Mouse (Mus musculus) limb, embryonic 15.5 days (tissue): ENCODE data around the gene Inpp5d. TPM values are rescaled to one million over a fixed set of nuclear protein-coding genes. Genes with fewer than 3 reads are reported as not detected.

ENCODE experiments used
- ATAC-seq: fragments of 200-750 bp; cut with Nextera tagmentation; 2 replicates; pipeline ENCODE4 v1.8.0; 2017; ENCODE audit warnings: low read depth, moderate TSS enrichment; ENCODE audit not compliant: insufficient number of reproducible peaks, low FRiP score, low TSS enrichment
- H3K27ac ChIP-seq: fragments of 300-500 bp; sonication (generic); 2 replicates; pipeline ENCODE4 v1.5.1; 2015; ENCODE audit warnings: moderate library complexity, mild to moderate bottlenecking, inconsistent platforms
- H3K27me3 ChIP-seq: fragments of 300-500 bp; sonication (generic); 2 replicates; pipeline ENCODE4 v1.6.1; 2015; ENCODE audit warnings: inconsistent platforms
- H3K36me3 ChIP-seq: fragments of 300-500 bp; sonication (generic); 2 replicates; pipeline ENCODE4 v1.6.1; 2015; ENCODE audit warnings: inconsistent platforms
- H3K4me1 ChIP-seq: fragments of 300-500 bp; sonication (generic); 2 replicates; pipeline ENCODE4 v1.6.1; 2015; ENCODE audit warnings: inconsistent platforms
- H3K4me2 ChIP-seq: fragments of 300-500 bp; sonication (generic); 2 replicates; pipeline ENCODE4 v1.6.1; 2015; ENCODE audit warnings: mild to moderate bottlenecking, inconsistent platforms
- H3K4me3 ChIP-seq: fragments of 300-500 bp; sonication (generic); 2 replicates; pipeline ENCODE4 v1.5.1; 2015; ENCODE audit warnings: mild to moderate bottlenecking, inconsistent platforms
- H3K9ac ChIP-seq: fragments of 300-500 bp; sonication (generic); 2 replicates; pipeline ENCODE4 v1.6.1; 2015; ENCODE audit warnings: inconsistent platforms
- H3K9me3 ChIP-seq: fragments of 300-500 bp; sonication (generic); 2 replicates; pipeline ENCODE4 v1.6.1; 2016; ENCODE audit warnings: inconsistent platforms
- WGBS: fragments of 180-500 bp; shearing (Covaris S2); methylation state at CpG from one replicate; pipeline ENCODE4 v1.1.7; 2015; 5-methylcytosine and 5-hydroxymethylcytosine counted together
- polyA plus RNA-seq: library from polyadenylated mRNA; unstranded; fragments of >200 nt; fragmentation: Nextera tagmentation; extraction: Ambion mirVana; gene quantifications from 2 replicates; pipeline ENCODE4 v1.2.1, GENCODE M21; 2015

Inpp5d gene
- polyA plus RNA-seq: 7.2 and 8.8 TPM in 2 replicates

DNA sequence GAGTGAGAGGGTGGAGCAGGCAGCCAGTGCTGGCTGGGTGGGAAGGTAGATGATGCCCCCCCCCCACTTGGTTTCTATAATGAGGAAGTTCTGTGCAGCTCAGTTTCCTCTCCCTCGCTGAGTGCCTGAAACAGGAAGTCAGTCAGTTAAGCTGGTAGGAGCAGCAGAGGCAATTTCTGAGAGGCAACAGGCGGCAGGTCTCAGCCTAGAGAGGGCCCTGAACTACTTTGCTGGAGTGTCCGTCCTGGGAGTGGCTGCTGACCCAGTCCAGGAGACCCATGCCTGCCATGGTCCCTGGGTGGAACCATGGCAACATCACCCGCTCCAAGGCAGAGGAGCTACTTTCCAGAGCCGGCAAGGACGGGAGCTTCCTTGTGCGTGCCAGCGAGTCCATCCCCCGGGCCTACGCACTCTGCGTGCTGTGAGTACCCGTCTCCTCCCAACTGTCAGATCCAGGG lies at the start of gene Inpp5d:
Gene Inpp5d, plus strand, starts transcription at position 102 of the 458 bp plus-strand sequence.
- no peak for ATAC-seq
- peak within 1 kb of the TSS; percentile 16 for H3K4me3 ChIP-seq
- H3K9me3 ChIP-seq: no peaks in the 10 kb centered on the region
- WGBS: 75% methylated on average over 12 of the region's 12 CpGs
- no peaks in the 10 kb centered on the region for H3K4me1 ChIP-seq
- H3K4me2 ChIP-seq: 0 out of 2 replicates have a peak within 1 kb of the TSS, but pooled peaks have one; percentile 10
- no peaks in the 10 kb centered on the region for H3K27me3 ChIP-seq
- H3K27ac ChIP-seq: 0 out of 2 replicates have a peak within 1 kb of the TSS, but pooled peaks have one; percentile 23
- no peak within 1 kb of the TSS for H3K9ac ChIP-seq
- H3K36me3 ChIP-seq: no peaks in the 10 kb centered on the region

DNA sequence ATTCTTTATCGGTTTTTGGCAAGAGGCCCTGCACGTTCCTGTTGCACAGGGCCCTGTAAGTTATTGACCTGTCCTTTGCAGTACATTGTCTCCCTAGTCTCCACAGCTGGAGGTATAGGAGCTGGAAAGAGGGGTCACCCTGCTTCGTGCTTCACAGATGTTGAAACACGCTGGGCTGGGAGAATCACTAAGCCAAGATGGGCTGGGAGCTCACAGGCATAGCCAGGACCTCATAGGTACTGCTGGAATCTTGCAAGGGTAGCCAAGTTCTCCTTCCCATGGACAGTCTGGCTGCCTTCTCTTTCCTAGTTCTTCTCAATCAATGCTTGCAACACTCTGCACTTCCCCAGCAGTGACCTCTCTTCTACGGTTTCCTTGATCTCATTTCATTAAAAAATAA lies 46.9 kb upstream of the Inpp5d start:
- no peak overlapping the region for H3K4me3 ChIP-seq
- no peaks in the 10 kb centered on the region for H3K27me3 ChIP-seq
- no peaks in the 10 kb centered on the region for H3K36me3 ChIP-seq
- peaks cover 18% of the 10 kb centered on the region for H3K4me1 ChIP-seq
- 71% methylated on average over 5 of the region's 5 CpGs for WGBS
- H3K27ac ChIP-seq: no peak overlapping the region
- ATAC-seq: no peak
- H3K4me2 ChIP-seq: no peak overlapping the region
- H3K9me3 ChIP-seq: no peaks in the 10 kb centered on the region
- no peak overlapping the region for H3K9ac ChIP-seq

DNA sequence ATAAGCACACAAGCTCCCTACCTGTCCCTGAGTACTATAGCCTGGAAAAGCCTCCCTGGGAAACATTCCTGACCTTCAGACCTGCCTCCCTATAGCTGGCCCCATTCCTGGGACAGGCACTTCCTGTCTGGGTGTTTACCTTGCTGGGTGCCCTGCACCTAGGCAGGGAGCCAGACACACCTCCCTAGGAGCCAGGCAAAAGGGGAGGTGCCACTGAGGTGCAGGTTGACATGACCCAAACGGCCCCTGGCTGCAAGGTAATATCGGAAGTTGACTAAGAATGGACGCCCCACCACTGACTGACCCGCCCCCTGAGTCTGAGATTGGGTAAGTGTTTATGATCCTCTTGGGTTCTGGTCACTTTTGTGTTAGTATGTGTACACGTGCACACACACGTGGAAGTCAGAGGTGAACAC lies 46.3 kb upstream of the Inpp5d start, which contains the start of gene Ngef:
Gene Ngef, minus strand, starts transcription at position 71 of the 416 bp plus-strand sequence.
- WGBS: 56% methylated on average over 6 of the region's 6 CpGs
- Histone ChIP-seq H3K27ac (no peak within 1 kb of the TSS), H3K9ac (no peak within 1 kb of the TSS)

DNA sequence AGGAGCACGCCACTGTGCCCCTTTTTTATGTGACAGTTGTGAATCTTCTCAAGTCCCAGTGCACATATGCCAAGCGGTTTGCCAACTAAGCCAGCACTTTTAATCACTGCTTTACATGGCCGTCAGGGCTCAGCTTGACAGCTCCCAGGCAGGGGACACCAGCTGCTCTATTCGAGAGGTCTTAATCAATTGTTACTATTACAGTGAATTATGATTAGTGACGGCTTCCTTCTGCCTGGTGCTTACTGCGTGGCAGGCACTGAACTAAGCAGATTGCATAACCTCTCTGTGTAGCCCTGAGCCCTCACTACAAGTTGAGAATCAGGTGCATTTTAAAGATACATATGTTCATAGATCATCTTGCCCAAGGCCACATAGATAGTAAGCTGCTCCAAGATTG lies 45.8 kb upstream of the Inpp5d start:
- WGBS: 48% methylated on average over 6 of the region's 6 CpGs
- Histone ChIP-seq H3K9me3 (no peaks in the 10 kb centered on the region), H3K4me2 (no peak overlapping the region), H3K4me3 (no peak overlapping the region), H3K27ac (no peak overlapping the region), H3K27me3 (no peaks in the 10 kb centered on the region), H3K4me1 (peaks cover 18% of the 10 kb centered on the region), H3K9ac (no peak overlapping the region), H3K36me3 (no peaks in the 10 kb centered on the region)
- ATAC-seq: no peak

More for the DNA sequence above, 46.3 kb upstream of the Inpp5d start, which contains the start of gene Ngef:
- H3K4me2 ChIP-seq: no peak within 1 kb of the TSS
- H3K4me1 ChIP-seq: peaks cover 18% of the 10 kb centered on the region
- ATAC-seq: no peak
- no peak within 1 kb of the TSS for H3K4me3 ChIP-seq
- no peaks in the 10 kb centered on the region for H3K9me3 ChIP-seq
- no peaks in the 10 kb centered on the region for H3K27me3 ChIP-seq
- H3K36me3 ChIP-seq: no peaks in the 10 kb centered on the region

DNA sequence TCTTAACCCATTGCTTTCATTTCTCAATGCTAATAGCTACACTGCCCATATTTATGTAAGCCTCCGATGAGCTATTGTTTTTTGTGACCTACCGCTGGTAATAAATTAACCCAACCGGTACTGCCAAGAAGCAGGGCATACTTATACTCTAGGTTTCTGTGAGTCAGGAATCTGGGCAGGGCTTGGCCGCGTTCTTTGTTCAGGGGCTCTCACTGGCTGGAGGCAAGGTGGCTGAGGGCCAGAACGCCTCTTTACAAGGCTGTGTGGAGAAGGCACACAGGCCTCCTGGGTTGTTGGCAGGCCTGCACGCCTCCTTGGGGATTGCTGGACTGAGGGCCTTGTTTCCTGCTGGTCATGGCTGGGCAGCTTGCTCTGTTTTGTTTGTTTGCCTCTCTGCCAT lies 45.3 kb upstream of the Inpp5d start:
- no peak overlapping the region for H3K27ac ChIP-seq
- 40% methylated on average over 7 of the region's 7 CpGs for WGBS
- H3K9ac ChIP-seq: no peak overlapping the region
- H3K9me3 ChIP-seq: no peaks in the 10 kb centered on the region
- ATAC-seq: 0 out of 2 replicates have a peak, but pooled peaks have one; percentile 55
- no peak overlapping the region for H3K4me2 ChIP-seq
- no peak overlapping the region for H3K4me3 ChIP-seq
- no peaks in the 10 kb centered on the region for H3K27me3 ChIP-seq
- peaks cover 18% of the 10 kb centered on the region for H3K4me1 ChIP-seq
- no peaks in the 10 kb centered on the region for H3K36me3 ChIP-seq

DNA sequence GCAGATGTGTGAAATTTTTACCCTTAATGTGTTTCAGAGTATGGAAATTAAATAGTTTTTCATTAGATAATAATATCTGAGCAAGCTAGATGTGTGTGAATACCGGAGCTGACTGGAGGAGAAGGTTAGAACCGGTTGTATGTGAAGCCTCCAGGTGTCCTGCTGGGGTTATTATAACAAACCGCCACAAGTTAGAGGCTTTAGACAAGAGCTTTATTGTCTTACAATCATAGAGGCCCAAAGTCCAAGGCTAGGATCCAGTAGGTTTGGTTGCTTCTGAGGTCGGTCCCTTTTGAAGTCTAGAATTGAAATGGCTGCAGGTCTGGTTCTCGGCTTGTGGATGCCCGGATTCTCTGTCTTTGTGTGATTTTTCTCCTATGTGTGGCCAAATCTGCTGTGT lies 41.1 kb upstream of the Inpp5d start:
- Histone ChIP-seq H3K9me3 (no peaks in the 10 kb centered on the region), H3K4me2 (no peak overlapping the region), H3K9ac (no peak overlapping the region), H3K36me3 (no peaks in the 10 kb centered on the region), H3K27me3 (0 out of 2 replicates have a peak, but pooled peaks cover 2% of the 10 kb centered on the region), H3K4me3 (no peak overlapping the region), H3K4me1 (peaks cover 14% of the 10 kb centered on the region), H3K27ac (no peak overlapping the region)
- WGBS: 84% methylated on average over 6 of the region's 6 CpGs
- no peak for ATAC-seq

DNA sequence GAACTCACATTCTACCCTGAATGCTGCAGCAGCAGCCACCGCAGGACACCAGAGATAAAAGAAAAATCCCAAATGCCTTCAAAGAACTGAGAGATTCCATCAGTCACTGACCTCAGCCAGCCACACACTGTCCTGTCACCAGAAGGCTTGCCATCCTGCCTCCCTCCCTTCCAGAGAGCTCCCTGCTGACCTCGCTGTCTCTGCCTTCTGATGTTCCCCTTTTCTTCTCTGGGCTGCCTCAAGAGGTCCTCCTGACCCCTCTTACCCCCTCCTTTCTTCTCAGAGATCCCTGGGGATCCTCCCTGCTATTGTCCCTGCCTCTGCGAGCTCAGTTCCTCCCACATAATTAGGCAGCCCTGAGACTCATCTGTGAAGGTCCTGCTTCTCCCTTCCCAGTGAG lies 39.3 kb upstream of the Inpp5d start:
- WGBS: 20% methylated on average over 3 of the region's 3 CpGs
- ATAC-seq: no peak
- no peak overlapping the region for H3K4me3 ChIP-seq

DNA sequence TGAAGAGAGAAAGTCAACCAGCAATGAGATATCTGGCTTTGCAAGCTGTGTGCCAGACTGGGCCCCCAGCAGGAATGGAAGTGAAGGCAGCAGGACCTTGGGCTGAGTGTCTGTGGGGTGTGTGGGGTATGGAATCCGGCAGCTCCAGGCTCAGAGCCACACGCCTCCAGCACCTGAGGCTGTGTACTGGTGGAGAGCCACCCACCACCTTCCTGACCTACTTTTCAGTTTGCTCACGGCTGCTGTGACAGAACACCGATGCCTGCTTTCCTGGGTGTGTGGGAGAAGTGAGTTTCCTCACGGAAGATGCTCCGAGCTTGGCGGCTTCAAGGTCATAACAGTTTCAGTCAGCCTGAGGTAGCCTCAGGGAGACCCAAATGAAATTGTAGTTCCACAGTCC lies 30.9 kb upstream of the Inpp5d start:
- WGBS: 81% methylated on average over 7 of the region's 7 CpGs
- H3K4me1 ChIP-seq: no peaks in the 10 kb centered on the region
- no peak overlapping the region for H3K4me2 ChIP-seq
- no peaks in the 10 kb centered on the region for H3K36me3 ChIP-seq
- no peak overlapping the region for H3K27ac ChIP-seq
- H3K4me3 ChIP-seq: no peak overlapping the region
- H3K27me3 ChIP-seq: no peaks in the 10 kb centered on the region
- ATAC-seq: no peak
- no peak overlapping the region for H3K9ac ChIP-seq
- no peaks in the 10 kb centered on the region for H3K9me3 ChIP-seq

More for the DNA sequence above, 39.3 kb upstream of the Inpp5d start:
- H3K36me3 ChIP-seq: no peaks in the 10 kb centered on the region
- H3K27ac ChIP-seq: no peak overlapping the region
- H3K9ac ChIP-seq: no peak overlapping the region
- no peaks in the 10 kb centered on the region for H3K9me3 ChIP-seq
- H3K27me3 ChIP-seq: 0 out of 2 replicates have a peak, but pooled peaks cover 2% of the 10 kb centered on the region
- no peaks in the 10 kb centered on the region for H3K4me1 ChIP-seq
- H3K4me2 ChIP-seq: no peak overlapping the region

DNA sequence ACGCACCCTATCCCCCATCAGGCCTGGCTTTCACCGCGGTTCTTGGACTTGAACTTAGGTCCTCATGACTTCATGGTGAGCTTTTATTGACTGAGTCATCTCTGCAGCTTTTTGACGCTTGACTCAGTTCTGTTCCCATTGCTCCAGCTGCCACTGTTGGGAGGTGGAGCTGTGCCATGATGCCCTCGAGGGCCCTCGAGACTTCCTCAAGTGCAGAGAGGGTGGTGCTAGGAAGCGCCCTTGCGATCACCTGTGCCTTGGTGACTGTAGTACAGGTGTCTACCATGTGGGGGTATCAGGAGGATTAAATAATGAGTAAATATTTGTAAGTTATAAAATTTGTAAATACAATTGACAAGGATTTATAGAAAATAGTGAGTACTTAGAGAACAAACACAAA lies 30.1 kb upstream of the Inpp5d start:
- no peaks in the 10 kb centered on the region for H3K27me3 ChIP-seq
- 81% methylated on average over 8 of the region's 8 CpGs for WGBS
- no peak overlapping the region for H3K27ac ChIP-seq
- no peaks in the 10 kb centered on the region for H3K9me3 ChIP-seq
- no peaks in the 10 kb centered on the region for H3K36me3 ChIP-seq
- no peak overlapping the region for H3K4me2 ChIP-seq
- no peak overlapping the region for H3K9ac ChIP-seq
- H3K4me1 ChIP-seq: 0 out of 2 replicates have a peak, but pooled peaks cover 2% of the 10 kb centered on the region
- ATAC-seq: no peak
- H3K4me3 ChIP-seq: no peak overlapping the region

DNA sequence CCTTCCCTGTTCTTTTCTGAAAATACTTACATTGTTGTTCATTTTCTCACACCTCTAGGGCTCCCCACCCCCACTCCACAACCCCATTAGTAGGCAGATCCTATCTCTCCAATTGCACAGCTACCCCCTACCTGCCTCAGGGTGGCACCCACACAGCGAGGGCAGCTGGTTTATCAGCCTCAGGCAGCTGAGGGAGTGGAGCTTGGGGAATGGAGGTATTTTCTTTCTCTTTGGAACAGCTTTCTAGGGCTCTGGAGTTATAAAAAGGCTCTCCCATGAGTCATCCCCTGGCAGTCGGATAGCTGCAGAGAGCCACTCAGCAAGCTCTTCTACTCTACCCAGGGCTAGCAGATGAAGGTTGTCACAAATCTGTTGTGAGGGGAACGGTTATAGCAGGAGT lies 25.9 kb upstream of the Inpp5d start:
- H3K4me1 ChIP-seq: 0 out of 2 replicates have a peak, but pooled peaks cover 2% of the 10 kb centered on the region
- H3K27ac ChIP-seq: no peak overlapping the region
- ATAC-seq: no peak
- no peak overlapping the region for H3K4me3 ChIP-seq
- WGBS: 53% methylated on average over 3 of the region's 3 CpGs
- H3K36me3 ChIP-seq: no peaks in the 10 kb centered on the region
- no peak overlapping the region for H3K9ac ChIP-seq
- H3K4me2 ChIP-seq: no peak overlapping the region
- no peaks in the 10 kb centered on the region for H3K27me3 ChIP-seq
- no peaks in the 10 kb centered on the region for H3K9me3 ChIP-seq

DNA sequence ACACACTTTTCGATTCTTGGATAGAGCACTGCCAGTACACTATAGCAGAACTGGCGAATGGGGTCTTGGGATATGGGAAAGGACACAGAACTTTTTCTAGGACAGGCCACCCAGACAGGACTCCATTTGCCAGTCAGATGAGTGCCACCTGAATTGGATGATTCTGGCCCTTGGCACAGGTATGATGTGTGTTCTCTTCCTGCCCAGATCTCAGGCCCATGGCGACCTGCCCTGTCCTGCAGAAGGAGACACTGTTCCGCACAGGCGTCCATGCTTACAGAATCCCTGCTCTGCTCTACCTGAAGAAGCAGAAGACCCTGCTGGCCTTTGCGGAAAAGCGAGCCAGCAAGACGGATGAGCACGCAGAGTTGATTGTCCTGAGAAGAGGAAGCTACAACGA lies 25.4 kb upstream of the Inpp5d start:
- no peak overlapping the region for H3K27ac ChIP-seq
- ATAC-seq: no peak
- no peak overlapping the region for H3K4me3 ChIP-seq
- H3K36me3 ChIP-seq: no peaks in the 10 kb centered on the region
- H3K9me3 ChIP-seq: no peaks in the 10 kb centered on the region
- H3K4me2 ChIP-seq: no peak overlapping the region
- no peaks in the 10 kb centered on the region for H3K27me3 ChIP-seq
- WGBS: 94% methylated on average over 10 of the region's 10 CpGs
- 0 out of 2 replicates have a peak, but pooled peaks cover 2% of the 10 kb centered on the region for H3K4me1 ChIP-seq
- H3K9ac ChIP-seq: no peak overlapping the region

DNA sequence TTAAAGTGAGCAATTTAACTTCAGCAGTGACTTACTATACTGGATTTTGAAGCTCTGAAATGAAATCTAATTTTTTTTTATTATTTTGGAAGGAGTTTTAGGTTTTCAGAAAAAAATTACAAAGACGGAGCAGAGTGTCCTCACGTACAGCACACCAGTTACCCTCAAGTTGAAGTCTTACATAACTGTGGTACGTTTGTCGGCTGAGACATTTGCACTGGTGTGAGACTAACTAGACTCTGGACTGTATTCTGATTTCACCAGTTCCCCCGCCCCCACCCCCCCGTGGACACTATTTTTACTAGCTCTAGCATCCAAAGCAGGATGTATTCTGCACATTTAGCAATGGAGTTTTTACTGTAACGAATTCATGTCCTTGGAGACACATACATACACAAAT lies 19.6 kb upstream of the Inpp5d start:
- no peak overlapping the region for H3K9ac ChIP-seq
- no peaks in the 10 kb centered on the region for H3K9me3 ChIP-seq
- H3K4me3 ChIP-seq: no peak overlapping the region
- WGBS: 69% methylated on average over 7 of the region's 7 CpGs
- no peaks in the 10 kb centered on the region for H3K27me3 ChIP-seq
- no peaks in the 10 kb centered on the region for H3K4me1 ChIP-seq
- no peak overlapping the region for H3K27ac ChIP-seq
- ATAC-seq: no peak
- no peaks in the 10 kb centered on the region for H3K36me3 ChIP-seq
- H3K4me2 ChIP-seq: no peak overlapping the region

DNA sequence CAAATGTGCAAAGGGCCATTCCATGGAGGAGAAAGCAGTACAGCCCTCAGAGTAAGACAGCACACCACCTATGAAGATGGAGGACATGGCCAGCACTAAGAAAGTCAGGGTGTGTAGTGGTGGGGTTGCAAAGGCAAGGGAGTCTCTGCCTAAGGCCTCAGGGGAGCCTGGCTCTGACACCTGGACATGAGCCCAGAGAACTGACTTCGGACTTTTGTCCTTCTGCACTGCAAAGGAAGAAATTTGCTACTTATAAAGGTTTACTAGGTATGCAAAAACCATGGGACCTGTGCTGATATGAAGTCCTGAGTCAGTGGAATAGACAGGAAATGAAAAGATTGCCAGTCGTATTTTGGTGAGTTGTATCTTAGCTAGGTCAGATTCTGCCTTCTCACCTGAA lies 18.3 kb upstream of the Inpp5d start:
- H3K4me1 ChIP-seq: no peaks in the 10 kb centered on the region
- H3K27me3 ChIP-seq: no peaks in the 10 kb centered on the region
- no peak for ATAC-seq
- H3K27ac ChIP-seq: no peak overlapping the region
- H3K4me2 ChIP-seq: no peak overlapping the region
- H3K36me3 ChIP-seq: no peaks in the 10 kb centered on the region
- WGBS: 69% methylated on average over 2 of the region's 2 CpGs
- H3K9ac ChIP-seq: no peak overlapping the region
- H3K4me3 ChIP-seq: no peak overlapping the region
- no peaks in the 10 kb centered on the region for H3K9me3 ChIP-seq
